Mouse (Mus musculus) CD4-positive, CD25-positive, alpha-beta regulatory T cell, adult 2 months (primary cell): ENCODE results near the gene Tmem255a.

Experiments
- DNase-seq: peaks from one replicate; pipeline ENCODE4 v3.0.0-alpha.2; 2012; ENCODE audit warnings: low read depth, low spot score

Gene Tmem255a

DNA sequence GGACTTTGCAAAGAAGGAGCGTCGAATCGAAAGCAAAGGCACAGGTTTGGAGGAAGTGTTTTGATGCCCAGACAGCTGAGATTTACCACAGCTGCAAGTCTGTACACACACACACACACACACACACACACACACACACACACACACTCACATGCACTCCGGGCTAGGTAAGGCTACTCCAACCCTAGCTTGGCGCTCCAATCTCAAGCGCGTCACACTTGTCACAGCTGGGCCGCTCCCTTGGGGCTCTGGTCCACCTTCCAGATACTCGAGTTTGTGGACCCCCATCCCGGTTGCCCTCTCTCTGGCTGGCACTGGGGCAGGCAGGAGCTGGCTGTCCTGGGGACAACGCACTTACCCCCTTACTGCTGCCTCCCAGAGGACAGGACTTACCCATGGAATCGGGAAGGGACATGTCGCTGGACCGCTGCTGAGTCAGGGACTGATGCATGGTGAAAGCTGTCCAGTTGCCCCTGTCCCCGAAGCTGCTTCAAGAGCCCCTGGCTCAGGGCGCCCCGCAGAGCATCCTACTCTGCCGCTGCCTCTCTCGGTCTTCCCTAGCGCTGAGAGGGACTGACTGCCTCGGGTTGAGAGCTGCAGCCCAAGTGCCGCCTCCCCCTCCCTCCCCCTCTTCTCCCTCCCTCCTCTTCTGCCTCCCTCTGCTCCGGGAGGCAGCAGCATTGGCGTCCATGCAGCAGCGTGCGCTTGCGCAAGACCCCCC lies at the start of gene Tmem255a:
Gene Tmem255a (minus strand): TSS at position 589 of the 721 bp plus-strand sequence.
- DNase-seq: peak; percentile 35

DNA sequence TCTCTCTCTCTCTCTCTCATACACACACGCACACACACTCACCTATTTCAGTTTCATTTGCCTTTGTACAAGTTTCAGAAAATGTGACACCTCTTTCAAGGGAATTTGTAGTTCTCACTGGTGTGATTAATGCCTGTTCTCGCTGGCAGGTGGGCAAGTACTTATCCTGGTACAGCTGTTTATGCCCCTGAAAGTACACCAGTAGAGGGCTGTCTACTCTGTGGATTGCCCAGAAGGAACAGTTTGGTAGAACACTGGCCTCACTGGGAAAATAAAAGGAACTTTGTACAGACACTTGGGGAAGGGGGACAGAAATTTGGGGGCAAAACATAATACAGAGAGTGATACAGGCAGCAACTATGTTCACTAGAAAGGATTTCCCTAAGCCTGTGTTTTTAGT lies 7.4 kb upstream of the Tmem255a start:
- DNase-seq: no peak

DNA sequence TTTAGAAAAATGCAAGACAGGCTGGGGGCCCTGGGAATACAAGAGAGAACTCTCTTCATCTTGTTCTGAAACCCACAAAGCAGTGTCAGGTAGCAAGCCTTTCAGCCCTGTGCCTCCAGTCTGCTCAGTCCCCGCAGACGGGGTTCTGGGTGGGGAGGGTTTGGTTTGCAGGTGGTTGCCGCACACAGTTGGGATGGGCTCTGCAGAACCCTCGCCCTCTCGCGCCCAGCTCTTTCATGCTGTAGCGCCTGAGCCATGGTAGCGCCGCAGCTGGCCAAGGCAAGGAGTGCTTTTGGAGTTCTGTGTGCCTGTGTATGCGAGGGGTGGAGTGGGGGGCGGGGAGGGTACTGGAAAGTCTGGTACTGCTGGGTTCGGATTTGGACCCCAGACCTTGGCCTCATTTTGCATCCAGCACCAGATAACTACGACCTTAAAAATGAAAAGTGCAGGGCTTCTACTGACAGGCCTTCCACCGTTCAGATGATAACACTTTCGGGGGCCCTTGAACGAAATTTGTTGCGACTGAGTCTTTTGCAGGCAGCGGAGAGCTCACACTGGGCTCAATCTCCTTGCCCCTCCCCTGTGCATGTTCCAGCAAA lies 1.8 kb downstream of the Tmem255a start:
- peak; percentile 38 for DNase-seq

DNA sequence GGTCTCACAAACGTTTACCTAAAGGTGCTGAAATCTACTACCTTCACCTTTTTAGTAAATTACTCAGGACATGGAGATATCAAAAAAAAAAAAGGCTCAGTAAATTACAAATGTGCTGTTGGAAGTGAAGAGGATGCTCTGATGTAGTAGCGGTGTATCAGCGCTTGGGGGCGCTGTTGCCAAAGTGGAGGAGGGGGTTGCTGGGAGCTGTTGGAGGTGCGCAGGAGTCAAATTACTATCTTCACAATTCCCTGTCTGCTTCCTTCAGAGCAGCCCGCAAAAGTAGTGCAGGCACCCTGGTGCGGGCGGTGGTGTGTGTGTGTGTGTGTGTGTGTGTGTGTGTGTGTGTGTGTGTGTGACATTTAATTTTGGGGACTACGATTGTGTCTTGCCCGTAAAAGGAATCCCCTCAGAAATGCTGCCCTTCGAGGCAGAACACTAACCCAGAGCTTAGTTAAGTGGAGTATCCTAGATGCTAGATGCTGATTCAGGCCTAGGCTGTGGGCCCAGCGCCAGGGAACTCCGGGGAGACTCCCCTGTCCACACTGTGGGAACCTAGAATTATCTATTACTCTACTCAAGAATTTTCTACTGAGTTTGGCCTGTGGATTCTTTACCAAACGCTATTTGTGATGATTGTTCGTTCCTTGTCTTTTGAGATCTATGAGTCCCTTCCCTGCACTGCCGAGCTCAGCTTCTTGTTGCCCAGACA lies 2.4 kb downstream of the Tmem255a start:
- DNase-seq: peak; percentile 54

DNA sequence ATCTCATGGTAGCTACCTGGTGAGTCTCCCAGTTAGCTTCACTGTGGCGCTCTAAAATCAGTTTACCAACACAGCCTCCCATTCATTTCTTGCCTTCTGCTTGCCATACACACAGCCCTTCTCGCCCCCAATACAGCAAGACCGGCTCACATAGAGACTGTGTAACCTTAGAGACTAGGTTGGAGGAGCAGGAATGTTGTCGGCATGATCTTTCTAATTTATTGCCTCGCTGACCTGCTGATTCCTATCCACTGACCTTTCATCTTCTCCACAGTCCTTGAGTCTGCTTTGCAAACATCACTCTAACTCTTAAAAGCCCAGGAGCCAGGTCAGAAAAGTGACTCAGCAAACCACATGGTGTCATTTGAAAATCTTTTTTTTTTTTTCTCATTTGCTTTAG lies 4.6 kb downstream of the Tmem255a start:
- no peak for DNase-seq

DNA sequence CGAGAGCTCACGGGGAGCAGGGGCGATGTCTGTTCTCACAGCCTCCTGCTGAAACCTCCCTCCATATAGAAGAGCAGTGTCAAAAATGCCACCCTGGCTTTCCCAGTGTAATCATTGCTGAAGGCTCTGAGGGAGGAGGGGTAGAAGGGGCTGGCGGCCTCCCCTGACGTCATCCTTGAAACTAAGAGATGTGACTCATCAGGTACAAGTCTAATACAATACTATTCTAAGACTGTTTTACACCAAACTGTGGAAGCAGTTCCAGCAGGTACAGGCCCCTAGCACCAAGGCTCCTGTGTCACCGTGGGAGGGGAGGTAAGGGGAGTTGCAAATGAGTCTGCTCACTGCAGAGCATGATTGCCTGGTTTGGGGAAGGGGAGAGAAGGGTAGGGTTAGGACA lies 5.1 kb downstream of the Tmem255a start:
- peak; percentile 9 for DNase-seq

DNA sequence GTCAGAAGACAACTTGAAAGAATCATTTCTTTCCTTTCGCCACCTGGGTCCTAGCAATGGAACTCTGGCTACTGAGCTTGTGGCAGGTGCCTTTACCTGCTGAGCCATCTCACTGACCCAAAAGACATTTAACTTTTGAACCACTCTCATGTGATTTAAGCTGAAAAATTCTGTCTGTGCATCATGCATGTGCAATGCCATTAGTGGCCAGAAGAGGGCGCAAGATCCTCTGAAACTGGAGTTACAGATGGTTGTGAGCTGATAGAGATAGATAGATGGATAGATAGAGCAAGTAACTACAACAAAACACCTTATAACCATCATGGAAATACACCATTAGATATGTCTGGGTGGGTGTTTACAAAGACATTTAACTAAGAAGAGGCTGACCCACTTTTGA lies 14.5 kb downstream of the Tmem255a start:
- DNase-seq: peak; percentile 60

DNA sequence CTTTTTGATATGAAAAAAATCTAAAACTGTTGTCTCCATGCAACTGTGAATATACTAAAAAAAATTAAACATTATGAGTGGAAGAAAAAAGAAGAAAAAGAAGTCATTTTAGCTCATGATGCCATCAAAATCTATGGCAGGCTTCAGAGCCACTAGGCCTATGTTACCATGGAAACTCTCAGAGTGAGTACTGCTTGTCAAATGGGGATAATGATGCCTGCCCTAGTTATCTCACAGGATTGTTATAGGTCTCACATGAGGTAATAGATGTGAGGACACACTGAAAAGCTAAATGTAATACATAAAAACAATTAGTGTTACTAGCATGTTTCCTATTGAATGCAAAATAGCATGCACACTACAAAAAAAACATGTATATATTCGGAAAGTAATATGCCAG lies 22.4 kb downstream of the Tmem255a start:
- DNase-seq: no peak

DNA sequence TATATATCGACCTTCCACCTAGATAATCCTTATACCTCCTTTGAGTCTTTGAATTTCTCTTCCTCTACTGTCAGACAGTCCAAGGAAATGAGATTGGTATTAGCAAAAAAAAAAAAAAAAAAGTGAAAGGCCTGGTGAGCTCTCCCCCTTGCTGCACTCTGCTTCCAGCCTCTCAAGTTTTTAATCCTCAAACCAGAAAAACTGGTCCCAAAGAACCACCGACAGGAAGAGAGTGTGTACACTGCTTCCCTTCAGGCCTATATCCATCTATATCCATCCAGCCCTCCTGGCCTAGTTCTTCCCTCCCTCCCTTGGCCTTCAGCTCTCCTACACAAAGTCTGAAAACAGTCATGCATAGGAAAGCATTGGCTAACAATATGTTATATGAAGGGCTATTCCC lies 29.5 kb downstream of the Tmem255a start:
- DNase-seq: no peak

DNA sequence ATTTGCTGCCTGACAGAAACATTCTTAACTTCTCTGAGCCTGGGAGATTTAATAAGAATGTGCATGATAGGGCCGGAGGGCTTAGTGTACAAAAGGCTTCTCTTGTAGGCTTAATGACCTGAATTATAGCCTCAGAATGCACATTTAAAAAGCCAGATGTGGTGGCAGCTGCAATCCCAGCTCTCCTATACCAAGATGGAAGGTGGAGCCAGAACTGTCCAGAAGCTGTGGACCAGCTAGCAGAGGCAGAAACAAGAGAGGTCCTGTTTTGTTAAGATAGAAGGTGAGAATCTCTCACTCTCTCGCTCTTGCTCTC lies 34.6 kb downstream of the Tmem255a start:
- DNase-seq: no peak

DNA sequence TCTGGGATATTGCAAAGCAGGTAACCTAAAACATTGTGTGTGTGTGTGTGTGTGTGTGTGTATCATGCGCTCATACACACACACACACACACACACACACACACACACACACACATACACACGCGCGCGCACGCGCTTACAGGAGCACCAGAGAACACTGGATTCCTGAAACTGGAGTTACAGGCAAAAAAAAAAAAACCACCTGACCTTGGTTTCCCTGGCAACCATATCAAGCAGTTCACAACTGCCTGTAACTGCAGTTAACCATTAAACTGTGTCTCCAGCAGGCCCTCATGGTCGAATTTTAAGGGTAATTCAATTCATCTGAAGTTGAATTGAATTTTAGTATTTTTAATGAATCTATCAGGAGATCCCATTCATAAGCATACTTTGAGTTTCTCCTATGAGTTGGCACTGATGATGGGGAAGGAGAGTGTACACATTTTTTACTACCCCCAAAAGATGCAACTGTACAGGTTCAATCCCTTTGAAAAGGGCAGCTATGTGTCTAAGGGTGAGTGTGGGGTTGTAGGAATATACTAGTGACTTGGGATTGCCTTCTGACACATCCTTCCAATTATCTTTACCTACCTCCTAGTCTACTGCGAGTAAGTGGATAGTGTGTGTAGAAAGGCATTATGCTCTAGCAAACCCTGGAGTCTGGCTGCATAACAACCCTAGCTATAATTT lies 35.1 kb downstream of the Tmem255a start:
- DNase-seq: no peak

DNA sequence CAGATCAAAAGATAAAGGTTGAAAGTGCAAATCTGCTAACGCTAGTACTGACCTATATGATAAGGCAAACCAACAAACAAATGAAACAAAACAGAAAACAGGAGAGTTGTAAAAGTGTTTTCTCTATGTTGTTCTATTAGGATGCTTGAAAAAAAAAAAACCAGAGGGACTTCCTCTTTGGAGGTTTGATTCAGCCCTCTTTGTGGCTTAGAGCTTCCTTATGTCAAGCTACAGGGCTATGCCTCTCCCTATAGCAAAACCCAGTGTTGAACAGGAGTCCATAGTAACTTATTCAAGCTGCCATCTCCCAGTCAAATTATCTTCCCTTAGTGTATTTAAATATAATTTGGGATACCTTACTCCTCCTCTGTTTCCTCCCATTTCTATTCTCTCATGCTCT lies 44.8 kb downstream of the Tmem255a start:
- DNase-seq: no peak

DNA sequence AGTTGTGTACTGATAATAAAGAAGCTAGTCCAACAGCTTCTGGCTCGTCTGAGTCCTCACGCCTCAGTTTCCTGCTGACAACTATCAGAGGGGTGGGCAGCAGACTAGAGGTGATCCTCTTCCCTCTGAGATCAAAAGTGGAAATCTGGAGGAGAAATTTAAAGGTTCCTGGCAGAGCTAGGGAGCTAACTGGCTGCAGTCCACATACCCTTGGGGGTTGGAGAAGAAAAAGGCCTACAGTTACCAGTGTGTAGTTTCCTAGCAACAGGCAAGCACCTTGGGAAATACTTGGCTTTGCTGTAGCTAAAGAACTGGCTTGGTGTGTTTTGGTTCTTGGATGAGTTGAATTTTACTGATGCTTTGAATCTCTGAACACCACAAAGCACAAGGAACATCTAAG lies 50.4 kb downstream of the Tmem255a start:
- DNase-seq: no peak

DNA sequence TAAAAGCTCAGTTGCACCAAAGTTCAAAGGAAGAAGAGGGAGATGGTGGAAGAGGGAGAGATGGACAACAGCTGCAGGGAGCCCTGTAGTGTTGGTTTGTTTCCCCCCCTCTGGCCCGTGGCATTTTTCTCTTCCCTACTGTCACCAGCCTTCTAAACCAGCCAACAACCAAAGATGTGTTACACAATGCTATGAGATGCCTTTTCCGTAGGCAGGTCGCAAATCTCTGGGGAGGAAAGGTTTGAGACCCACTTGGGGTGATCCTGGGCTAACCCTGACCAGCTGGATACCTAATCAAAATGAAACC lies 61.8 kb downstream of the Tmem255a start:
- DNase-seq: no peak

DNA sequence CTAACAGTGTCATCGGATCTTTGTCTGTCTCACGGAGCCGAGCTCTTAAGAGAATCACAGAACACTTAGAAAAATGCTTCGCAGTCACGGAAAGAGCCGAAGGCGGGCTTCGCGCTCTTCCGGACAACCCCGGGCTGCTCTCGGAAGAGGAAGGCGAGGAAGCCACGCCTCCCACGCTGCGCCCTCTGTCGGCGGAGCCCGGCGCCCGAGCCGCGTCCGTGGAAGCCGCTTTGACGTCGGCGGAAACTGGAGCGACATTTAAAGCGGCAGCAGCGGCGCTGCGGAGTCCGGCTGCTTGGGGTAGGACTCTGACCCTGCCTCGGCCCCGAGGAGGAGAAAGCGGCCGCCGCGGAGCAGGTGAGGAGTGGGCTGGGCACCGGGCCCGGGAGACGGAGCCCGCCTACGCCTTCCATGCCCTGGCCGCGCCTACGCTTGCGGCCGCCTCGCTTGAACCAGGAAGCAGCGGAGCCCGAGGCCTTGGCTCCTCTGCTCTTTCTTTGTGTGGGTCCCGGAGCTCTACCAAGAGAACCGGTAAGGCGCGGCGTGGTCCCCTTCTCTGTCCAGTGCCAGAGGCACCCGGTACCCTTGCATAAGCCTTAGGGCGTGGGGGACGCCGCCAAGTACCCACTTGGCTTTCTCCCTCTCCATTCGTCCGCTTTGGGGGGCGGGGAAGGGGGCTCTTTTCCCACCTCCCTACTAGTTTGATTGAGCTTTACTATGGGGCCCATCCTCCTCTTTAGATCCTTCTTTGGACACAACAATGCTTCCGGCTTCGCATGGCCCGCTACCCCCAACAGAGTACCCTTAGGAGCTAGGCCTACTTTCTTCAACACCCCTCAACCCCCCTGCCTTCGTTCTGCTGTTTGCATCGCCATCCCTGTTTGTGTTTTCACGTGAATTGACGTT lies 62.4 kb downstream of the Tmem255a start, which contains the start of gene Zbtb33:
Gene Zbtb33 (plus strand): TSS at position 242 of the 906 bp plus-strand sequence.
- DNase-seq: peak; percentile 93

DNA sequence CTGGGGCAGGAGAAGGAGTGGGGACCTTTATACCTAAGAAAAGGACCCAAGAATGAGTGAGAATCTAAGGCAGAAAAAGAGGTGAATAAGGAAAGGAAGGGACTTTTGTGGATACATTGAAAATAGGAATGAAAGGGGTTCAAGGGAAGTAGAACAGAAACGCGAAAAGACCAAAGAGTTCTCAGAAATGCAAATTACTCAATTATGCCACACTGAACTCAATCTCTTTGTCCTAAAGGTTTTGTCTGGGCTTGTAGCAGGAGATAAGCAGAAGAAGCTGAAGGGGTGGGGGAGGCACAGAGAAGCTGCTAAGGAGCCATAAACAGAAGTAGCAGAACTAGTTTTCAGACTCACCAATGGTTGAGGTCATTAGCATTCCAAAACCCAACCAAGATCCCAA lies 66.7 kb downstream of the Tmem255a start:
- DNase-seq: no peak

DNA sequence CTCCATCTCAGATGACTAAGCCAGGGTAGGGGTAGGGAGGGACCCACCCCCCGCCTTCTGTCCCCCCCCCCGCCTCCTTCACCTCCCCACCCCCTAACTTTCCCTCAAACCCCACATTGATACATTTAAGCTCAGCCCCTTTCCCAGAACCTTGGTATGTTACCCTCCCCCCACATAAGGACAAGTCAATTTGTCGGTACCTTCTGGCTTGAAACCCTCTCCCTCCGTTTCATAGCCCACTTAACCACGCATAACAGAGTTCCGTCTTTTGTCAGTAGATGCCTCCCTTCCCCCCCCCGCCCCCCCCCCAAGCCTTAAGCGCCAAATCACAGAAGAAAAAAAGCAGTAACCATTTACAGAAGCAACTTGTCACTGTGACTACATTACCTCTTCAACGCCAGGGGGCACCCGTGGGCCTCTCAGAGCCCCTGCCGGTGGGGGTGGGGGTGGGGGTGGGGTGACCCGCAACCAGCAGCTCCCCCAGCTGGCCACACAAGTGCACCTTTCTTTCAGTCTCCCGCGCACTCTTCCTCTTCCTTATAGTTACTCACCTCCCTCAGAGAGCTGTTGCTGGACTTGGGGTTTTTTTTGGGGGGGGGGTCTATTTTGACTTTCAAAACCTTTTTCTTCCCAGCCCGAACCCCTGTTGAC lies 70.5 kb downstream of the Tmem255a start:
- DNase-seq: peak; percentile 88

DNA sequence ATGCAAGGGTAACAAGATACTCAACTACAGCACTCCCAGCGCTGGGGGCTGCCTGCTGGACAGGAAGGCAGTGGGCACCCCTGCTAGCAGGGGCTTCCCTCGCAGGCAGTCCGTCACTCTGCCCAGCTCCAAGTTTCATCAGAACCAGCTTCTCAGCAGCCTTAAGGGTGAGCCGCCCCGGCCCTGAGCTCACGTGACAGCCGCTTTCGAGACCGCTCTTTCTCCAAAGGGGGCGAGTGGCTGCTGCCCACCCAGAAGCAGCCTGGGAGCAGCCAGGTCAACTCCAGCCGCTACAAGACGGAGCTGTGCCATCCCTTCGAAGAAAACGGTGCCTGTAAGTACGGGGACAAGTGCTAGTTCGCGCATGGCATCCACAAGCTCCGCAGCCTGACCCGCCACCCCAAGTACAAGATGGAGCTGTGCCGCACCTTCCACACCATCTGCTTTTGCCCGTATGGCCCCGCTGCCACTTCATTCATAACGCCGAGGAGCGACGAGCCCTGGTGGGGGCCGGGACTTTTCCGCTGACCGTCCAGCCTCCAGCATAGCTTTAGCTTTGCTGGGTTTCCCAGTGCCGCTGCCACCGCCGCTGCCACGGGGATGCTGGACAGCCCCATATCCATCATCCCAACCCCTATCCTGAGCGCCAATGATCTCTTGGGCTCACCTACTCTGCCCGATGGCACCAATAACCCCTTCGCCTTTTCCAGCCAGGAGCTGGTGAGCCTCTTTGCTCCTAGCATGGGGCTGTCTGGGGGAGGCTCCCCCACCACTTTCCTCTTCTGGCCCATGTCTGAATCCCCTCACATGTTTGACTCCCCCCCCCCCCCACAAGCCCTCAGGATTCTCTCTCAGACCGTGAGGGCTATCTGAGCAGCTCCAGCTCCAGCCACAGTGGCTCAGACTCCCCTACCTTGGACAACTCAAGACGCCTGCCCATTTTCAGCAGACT lies 71.3 kb downstream of the Tmem255a start:
- DNase-seq: peak; percentile 39

DNA sequence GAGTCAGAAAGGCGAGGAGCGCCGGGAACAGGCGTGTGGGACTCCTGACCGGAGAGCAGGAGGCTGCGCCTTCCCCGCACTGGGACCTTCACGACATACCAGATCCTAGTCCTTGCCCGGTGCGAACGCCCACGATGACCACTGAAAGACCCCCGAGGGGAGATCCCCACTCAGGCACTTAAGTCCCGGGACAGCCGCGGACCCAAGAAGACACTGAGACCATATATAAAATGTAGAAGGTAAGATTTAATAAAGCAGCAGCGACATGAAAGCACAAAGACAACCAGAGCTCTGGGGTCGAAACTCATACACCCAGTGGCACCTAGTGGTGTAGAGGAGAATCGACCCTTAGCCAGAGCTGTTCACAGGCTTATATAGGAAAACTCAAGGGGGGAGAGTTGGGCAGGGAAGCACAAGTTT lies 72.3 kb downstream of the Tmem255a start:
- DNase-seq: peak; percentile 53

DNA sequence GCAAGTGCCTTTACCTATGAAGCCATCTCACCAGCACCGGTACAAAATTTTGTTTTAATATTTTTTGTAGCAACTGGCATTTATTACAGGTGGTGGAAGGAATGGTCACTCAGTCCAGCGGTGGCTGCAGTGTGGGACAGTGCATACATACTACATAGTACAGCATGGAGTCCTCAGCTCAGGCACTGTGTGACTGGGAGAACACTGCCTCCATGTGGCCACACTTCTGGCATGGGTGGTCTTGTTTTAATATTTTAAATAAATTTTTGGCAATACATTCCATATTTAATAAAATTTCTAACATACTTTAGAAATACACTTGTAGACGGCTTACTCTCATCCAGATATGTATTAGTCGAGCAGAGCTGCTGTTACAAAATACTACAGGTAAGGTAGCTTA lies 85.6 kb downstream of the Tmem255a start:
- no peak for DNase-seq
